Mouse (Mus musculus) stomach, embryonic 16.5 days (tissue): ENCODE results near the gene Slc32a1. TPM values are rescaled to one million over a fixed set of nuclear protein-coding genes. Genes with fewer than 3 reads are reported as not detected.

Source experiments
- ATAC-seq: fragments of 200-750 bp; cut with Nextera tagmentation; 2 replicates; pipeline ENCODE4 v1.8.0; 2017; ENCODE audit warnings: moderate number of reproducible peaks, moderate TSS enrichment; ENCODE audit not compliant: insufficient read depth, low FRiP score
- H3K27ac ChIP-seq: fragments of 300-500 bp; sonication (generic); 2 replicates; pipeline ENCODE4 v1.5.1; 2014; ENCODE audit warnings: low read length
- H3K27me3 ChIP-seq: fragments of 300-500 bp; sonication (generic); 2 replicates; pipeline ENCODE4 v1.6.1; 2014; ENCODE audit warnings: low read length, control low read depth, mixed read lengths; ENCODE audit not compliant: control insufficient read depth, insufficient read depth
- H3K36me3 ChIP-seq: fragments of 300-500 bp; sonication (generic); 2 replicates; pipeline ENCODE4 v1.6.1; 2014; ENCODE audit warnings: low read length; ENCODE audit not compliant: control insufficient read depth, insufficient read depth
- H3K4me1 ChIP-seq: fragments of 300-500 bp; sonication (generic); 2 replicates; pipeline ENCODE4 v1.6.1; 2014; ENCODE audit warnings: low read length, control low read depth, mixed read lengths; ENCODE audit not compliant: control insufficient read depth, insufficient read depth
- H3K4me2 ChIP-seq: fragments of 300-500 bp; sonication (generic); 2 replicates; pipeline ENCODE4 v1.6.1; 2014; ENCODE audit warnings: low read depth, low read length, mixed read lengths
- H3K4me3 ChIP-seq: fragments of 300-500 bp; sonication (generic); replicated peaks from 2 replicates; pipeline ENCODE4 v1.5.1; 2014; ENCODE audit warnings: mild to moderate bottlenecking, low read length
- H3K9ac ChIP-seq: fragments of 300-500 bp; sonication (generic); 2 replicates; pipeline ENCODE4 v1.6.1; 2014; ENCODE audit warnings: low read length
- H3K9me3 ChIP-seq: fragments of 300-500 bp; sonication (generic); replicated peaks from 2 replicates; pipeline ENCODE4 v1.6.1; 2016; ENCODE audit warnings: low read length, control low read depth; ENCODE audit not compliant: control insufficient read depth
- WGBS: fragments of 180-500 bp; shearing (Covaris S2); extraction: QIAGEN DNeasy Blood & Tissue Kit; methylation state at CpG from one replicate; pipeline ENCODE4 v1.1.7; 2014; 5-methylcytosine and 5-hydroxymethylcytosine counted together
- polyA plus RNA-seq: library from polyadenylated mRNA; unstranded; fragments of >200 nt; fragmentation: Nextera tagmentation; extraction: Ambion mirVana; gene quantifications from 2 replicates; pipeline ENCODE4 v1.2.1, GENCODE M21; 2015

Gene Slc32a1
- polyA plus RNA-seq = not detected in 2 replicates

DNA sequence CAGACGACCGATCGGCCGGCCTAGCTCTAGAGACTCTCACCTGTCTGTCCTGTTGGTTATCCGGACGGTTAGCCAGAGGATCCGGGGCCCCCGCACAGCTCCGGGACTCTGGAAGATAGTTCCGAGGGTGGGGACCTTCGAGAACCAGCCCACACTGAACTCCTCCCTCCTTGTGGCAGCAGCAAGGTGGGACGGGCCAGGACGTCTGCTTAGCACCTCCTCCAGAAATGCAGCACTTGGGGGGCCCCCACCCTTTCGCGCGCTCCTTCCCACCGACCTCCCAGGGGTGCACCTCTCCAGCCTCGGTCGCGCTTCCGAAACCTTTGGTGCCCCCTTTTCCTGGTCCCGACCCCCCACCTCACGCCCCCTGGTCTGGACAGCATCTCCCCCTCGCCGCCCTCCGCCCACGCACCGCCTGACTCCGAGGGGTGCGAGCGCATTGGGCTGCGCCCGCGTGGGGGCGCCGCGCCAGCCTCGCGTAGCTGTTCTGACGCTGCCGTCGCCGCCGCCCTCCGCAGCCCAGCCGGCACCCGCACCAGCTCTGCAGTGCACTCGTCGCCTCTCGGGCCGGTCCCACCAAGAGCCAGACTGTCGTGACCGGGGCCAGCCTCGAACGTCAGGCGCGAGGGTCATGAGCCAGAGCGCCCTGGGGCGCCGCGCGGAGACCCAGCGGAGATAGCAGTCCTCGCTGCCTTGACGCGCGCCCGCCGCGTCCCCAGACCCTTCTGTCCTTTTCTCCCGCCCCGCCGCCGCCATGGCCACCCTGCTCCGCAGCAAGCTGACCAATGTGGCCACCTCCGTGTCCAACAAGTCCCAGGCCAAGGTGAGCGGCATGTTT lies at the start of gene Slc32a1:
Gene Slc32a1, plus strand, starts transcription at position 280 of the 838 bp plus-strand sequence.
- Histone ChIP-seq H3K4me3 (peak within 1 kb of the TSS; percentile 7; the same call in 1 of the 2 replicates), H3K9ac (no peak within 1 kb of the TSS), H3K4me1 (no peaks in the 10 kb centered on the region), H3K27me3 (peaks cover 88% of the 10 kb centered on the region), H3K4me2 (no peak within 1 kb of the TSS), H3K9me3 (no peaks in the 10 kb centered on the region), H3K27ac (no peak within 1 kb of the TSS), H3K36me3 (no peaks in the 10 kb centered on the region)
- no peak for ATAC-seq
- under 1% methylated on average over 77 of the region's 77 CpGs for WGBS

DNA sequence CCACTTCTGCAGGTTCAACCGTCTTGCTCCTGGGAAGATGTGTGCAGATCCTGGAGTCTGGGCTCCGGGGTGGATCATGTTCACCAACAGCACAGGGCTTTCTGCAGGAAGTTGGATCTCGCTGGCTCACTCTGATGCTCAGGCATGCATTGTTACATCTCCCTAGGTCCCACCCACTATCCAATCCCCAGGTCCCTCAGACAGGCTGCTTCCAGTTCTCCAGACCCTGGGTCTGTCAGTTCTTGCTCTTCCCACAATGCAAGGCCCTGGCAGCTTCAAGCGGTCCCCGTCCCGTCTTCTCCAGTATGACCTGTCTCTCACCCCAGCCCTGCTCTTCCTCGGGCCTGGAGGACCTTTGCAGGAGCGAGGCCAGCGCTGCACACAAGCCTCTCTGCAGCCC lies 49.8 kb upstream of the Slc32a1 start:
- Histone ChIP-seq H3K9me3 (no peaks in the 10 kb centered on the region), H3K4me1 (peaks cover 3% of the 10 kb centered on the region; the same call in 1 of the 2 replicates), H3K4me3 (no peak overlapping the region), H3K27me3 (peaks cover 8% of the 10 kb centered on the region; the same call in 1 of the 2 replicates), H3K36me3 (no peaks in the 10 kb centered on the region), H3K4me2 (no peak overlapping the region), H3K9ac (no peak overlapping the region), H3K27ac (no peak overlapping the region)
- 17% methylated on average over 9 of the region's 9 CpGs for whole genome bisulfite sequencing
- no peak for ATAC-seq

- H3K4me1 ChIP-seq = no peaks in the 10 kb centered on the region
- no peak overlapping the region for H3K4me2 ChIP-seq
- 32% methylated on average over 3 of the region's 3 CpGs for WGBS
- no peak overlapping the region for H3K4me3 ChIP-seq
- H3K36me3 ChIP-seq = no peaks in the 10 kb centered on the region
- H3K9me3 ChIP-seq = no peaks in the 10 kb centered on the region
- no peak overlapping the region for H3K9ac ChIP-seq
- ATAC-seq = no peak
- H3K27ac ChIP-seq = no peak overlapping the region
- H3K27me3 ChIP-seq = 0 out of 2 replicates have a peak, but pooled peaks cover 5% of the 10 kb centered on the region
Measured at GRCm38 (mm10) chr2:158561371-158562144, 49.0 kb upstream of the Slc32a1 start.

- no peak overlapping the region for H3K4me2 ChIP-seq
- H3K9ac ChIP-seq = no peak overlapping the region
- no peak overlapping the region for H3K4me3 ChIP-seq
- WGBS = 26% methylated on average over 13 of the region's 13 CpGs
- H3K27ac ChIP-seq = no peak overlapping the region
- no peaks in the 10 kb centered on the region for H3K36me3 ChIP-seq
- ATAC-seq = 0 out of 2 replicates have a peak, but pooled peaks have one; percentile 10
- H3K27me3 ChIP-seq = no peaks in the 10 kb centered on the region
- no peaks in the 10 kb centered on the region for H3K4me1 ChIP-seq
- no peaks in the 10 kb centered on the region for H3K9me3 ChIP-seq
Measured at GRCm38 (mm10) chr2:158570421-158571081, 40.0 kb upstream of the Slc32a1 start.

DNA sequence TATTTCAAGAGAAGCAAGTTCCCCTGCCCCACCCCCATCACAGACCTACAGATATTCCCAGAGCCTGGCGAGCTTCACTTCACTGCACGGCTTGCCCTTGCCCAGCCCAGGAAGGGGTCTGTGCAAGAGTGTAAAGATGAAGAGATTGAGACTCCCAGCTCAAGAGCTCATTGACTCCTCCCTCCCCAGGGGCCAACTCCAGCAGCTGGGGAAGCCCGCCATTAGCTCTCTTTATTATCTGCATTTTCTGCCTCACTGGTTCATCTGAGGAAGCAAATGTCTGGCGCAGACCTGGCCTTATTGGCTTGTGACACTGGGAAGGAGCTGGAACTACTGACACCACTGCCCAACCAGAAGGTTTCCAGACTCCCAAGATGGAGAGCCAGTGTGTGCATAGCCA lies 30.6 kb upstream of the Slc32a1 start:
- H3K27ac ChIP-seq = no peak overlapping the region
- H3K36me3 ChIP-seq = no peaks in the 10 kb centered on the region
- H3K4me1 ChIP-seq = no peaks in the 10 kb centered on the region
- H3K4me2 ChIP-seq = no peak overlapping the region
- peaks cover 3% of the 10 kb centered on the region; the same call in 1 of the 2 replicates for H3K27me3 ChIP-seq
- H3K4me3 ChIP-seq = no peak overlapping the region
- WGBS = 76% methylated on average over 4 of the region's 4 CpGs
- no peaks in the 10 kb centered on the region for H3K9me3 ChIP-seq
- ATAC-seq = no peak
- no peak overlapping the region for H3K9ac ChIP-seq

DNA sequence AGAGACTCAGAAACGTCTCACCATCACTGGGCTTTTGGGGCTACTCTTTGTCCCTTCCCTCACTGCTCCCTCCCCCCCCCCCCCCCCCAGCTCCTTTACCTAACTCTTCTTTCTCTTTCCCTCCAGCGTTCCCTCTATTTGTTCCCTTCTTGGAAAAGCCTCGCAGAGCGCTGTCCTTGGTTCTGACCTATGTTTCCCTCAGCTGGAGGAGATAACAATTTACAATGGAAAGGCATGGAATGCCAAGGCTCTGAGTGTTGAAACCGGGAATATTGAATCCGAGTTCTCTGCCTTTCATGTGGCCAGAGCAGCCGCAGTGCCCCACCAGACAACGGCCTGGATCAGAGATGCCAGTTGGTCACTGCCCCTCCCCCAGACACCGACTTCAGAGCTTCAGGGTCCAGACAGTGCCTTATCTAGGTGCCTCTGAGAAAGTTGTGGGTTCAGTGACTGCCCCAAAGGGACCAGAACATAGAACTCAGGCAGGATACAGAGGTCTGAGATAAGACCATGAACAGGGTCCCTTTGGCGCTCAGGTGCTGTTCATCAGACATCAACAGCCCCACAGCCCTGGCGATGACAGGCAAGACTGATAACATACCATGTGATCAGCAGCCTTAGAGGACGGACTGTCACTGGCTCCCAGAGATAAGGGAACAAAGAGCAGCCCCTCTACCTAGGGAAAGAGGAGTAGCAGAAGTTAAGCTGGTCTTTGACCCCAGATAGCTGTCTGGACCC lies 25.8 kb upstream of the Slc32a1 start:
- ATAC-seq = no peak
- 8% methylated on average over 12 of the region's 12 CpGs for WGBS
- H3K4me3 ChIP-seq = no peak overlapping the region
- no peaks in the 10 kb centered on the region for H3K4me1 ChIP-seq
- H3K36me3 ChIP-seq = no peaks in the 10 kb centered on the region
- H3K4me2 ChIP-seq = no peak overlapping the region
- H3K9me3 ChIP-seq = no peaks in the 10 kb centered on the region
- no peak overlapping the region for H3K9ac ChIP-seq
- H3K27ac ChIP-seq = no peak overlapping the region
- peaks cover 3% of the 10 kb centered on the region; the same call in 1 of the 2 replicates for H3K27me3 ChIP-seq

GRCm38 (mm10) chr2:158588524-158589271 lies 21.9 kb upstream of the Slc32a1 start:
- Histone ChIP-seq H3K27ac (no peak overlapping the region), H3K9ac (no peak overlapping the region), H3K36me3 (no peaks in the 10 kb centered on the region), H3K27me3 (no peaks in the 10 kb centered on the region), H3K4me3 (no peak overlapping the region), H3K4me1 (no peaks in the 10 kb centered on the region), H3K4me2 (no peak overlapping the region), H3K9me3 (no peaks in the 10 kb centered on the region)
- ATAC-seq = no peak
- 42% methylated on average over 8 of the region's 8 CpGs for WGBS

GRCm38 (mm10) chr2:158590495-158590894 lies 20.1 kb upstream of the Slc32a1 start:
- WGBS = 46% methylated on average over 3 of the region's 3 CpGs
- Histone ChIP-seq H3K4me2 (no peak overlapping the region), H3K4me3 (no peak overlapping the region), H3K9me3 (no peaks in the 10 kb centered on the region), H3K4me1 (no peaks in the 10 kb centered on the region), H3K27me3 (no peaks in the 10 kb centered on the region), H3K27ac (no peak overlapping the region), H3K36me3 (no peaks in the 10 kb centered on the region), H3K9ac (no peak overlapping the region)
- no peak for ATAC-seq
